Mouse (Mus musculus): ENCODE measurements at regions not wholly inside any gene's neighbourhood (a gene's known extent, or its start where the extent isn't known, plus 50 kb on each side); places are given as distances from the start of the nearest gene placed in this dataset.
"Not testable (repeated sequence)": the region's sequence is repeated elsewhere in the genome, so short reads cannot be mapped to it uniquely, and the experiment has no call there.

GRCm38 (mm10) chr17:43139916-43140315 is 123.6 kb downstream of the Tnfrsf21 start:
- WGBS: 50% methylated on average over 7 of the region's 8 CpGs
- no peak overlapping the region for H3K4me3 ChIP-seq (ENCODE audit: low read length)
- no peak overlapping the region for H3K4me2 ChIP-seq (replicated peaks; ENCODE audit: low read depth, low read length)
- H3K27me3 ChIP-seq (ENCODE audit: control insufficient read depth, insufficient read depth, low read length): no peaks in the 10 kb centered on the region
- no peaks in the 10 kb centered on the region for H3K4me1 ChIP-seq (ENCODE audit: control insufficient read depth, insufficient read depth, low read length)
- H3K36me3 ChIP-seq (ENCODE audit: control insufficient read depth, insufficient read depth, low read length): no peaks in the 10 kb centered on the region
- no peak overlapping the region for H3K27ac ChIP-seq (ENCODE audit: low read depth, low read length)
- ATAC-seq (ENCODE audit: low FRiP score, low TSS enrichment): no peak
- H3K9ac ChIP-seq (ENCODE audit: low read depth, low read length): no peak overlapping the region
- no peaks in the 10 kb centered on the region for H3K9me3 ChIP-seq (ENCODE audit: control insufficient read depth, low read length)

DNA sequence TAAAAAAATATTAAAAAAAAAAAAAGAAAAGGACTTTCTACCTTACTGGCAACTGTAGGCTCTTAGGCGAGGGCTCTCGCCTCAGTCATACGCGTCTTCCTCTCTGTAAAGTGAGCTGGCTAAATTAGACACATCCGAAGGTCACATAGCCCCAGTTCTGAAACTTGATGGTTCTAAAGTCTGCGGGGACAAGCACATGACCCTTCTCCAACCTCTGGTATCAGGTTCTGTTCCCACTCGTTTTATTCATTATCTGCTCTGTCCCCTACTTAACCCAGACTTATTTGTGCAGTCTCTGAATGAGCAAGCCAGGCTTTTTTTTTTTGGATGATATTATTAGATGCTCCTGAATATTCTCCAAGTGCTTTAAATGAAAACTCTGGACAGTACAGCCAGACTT is 125.4 kb downstream of the Tnfrsf21 start:
- H3K4me1 ChIP-seq (ENCODE audit: control insufficient read depth, insufficient read depth, low read length): no peaks in the 10 kb centered on the region
- H3K4me2 ChIP-seq (replicated peaks; ENCODE audit: low read depth, low read length): no peak overlapping the region
- H3K4me3 ChIP-seq (ENCODE audit: low read length): no peak overlapping the region
- no peak for ATAC-seq (ENCODE audit: low FRiP score, low TSS enrichment)
- no peaks in the 10 kb centered on the region for H3K36me3 ChIP-seq (ENCODE audit: control insufficient read depth, insufficient read depth, low read length)
- no peak overlapping the region for H3K9ac ChIP-seq (ENCODE audit: low read depth, low read length)
- H3K27me3 ChIP-seq (ENCODE audit: control insufficient read depth, insufficient read depth, low read length): no peaks in the 10 kb centered on the region
- WGBS: 56% methylated on average over 7 of the region's 7 CpGs
- H3K9me3 ChIP-seq (ENCODE audit: control insufficient read depth, low read length): no peaks in the 10 kb centered on the region
- H3K27ac ChIP-seq (ENCODE audit: low read depth, low read length): no peak overlapping the region

DNA sequence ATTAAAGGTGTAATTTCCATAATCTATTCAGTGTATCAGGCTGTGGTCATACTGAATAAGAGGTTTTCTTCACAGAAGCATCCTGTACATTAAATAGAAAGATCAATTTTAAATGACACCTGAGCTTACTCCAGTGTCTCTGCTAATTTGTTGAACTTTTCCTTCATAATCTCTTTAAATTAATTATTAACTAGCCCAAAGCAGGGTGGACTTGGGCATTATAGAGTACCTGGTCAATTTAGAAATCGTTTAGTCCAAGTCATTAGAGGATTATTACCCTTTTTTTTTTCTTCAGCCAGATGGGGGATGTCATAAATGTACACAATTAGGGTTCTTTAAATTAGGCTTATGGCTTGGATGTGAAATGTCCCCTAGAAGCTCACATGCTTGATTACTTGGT is 124.4 kb upstream of the Adgrf1 start:
- H3K9ac ChIP-seq (ENCODE audit: low read depth, low read length): no peak overlapping the region
- H3K9me3 ChIP-seq (ENCODE audit: control insufficient read depth, low read length): no peaks in the 10 kb centered on the region
- peaks cover 12% of the 10 kb centered on the region for H3K4me1 ChIP-seq (ENCODE audit: control insufficient read depth, insufficient read depth, low read length)
- no peaks in the 10 kb centered on the region for H3K27me3 ChIP-seq (ENCODE audit: control insufficient read depth, insufficient read depth, low read length)
- ATAC-seq (ENCODE audit: low FRiP score, low TSS enrichment): no peak
- no peak overlapping the region for H3K27ac ChIP-seq (ENCODE audit: low read depth, low read length)
- 51% methylated on average over 1 of the region's 1 CpGs for WGBS
- H3K4me2 ChIP-seq (replicated peaks; ENCODE audit: low read depth, low read length): no peak overlapping the region
- no peak overlapping the region for H3K4me3 ChIP-seq (ENCODE audit: low read length)
- no peaks in the 10 kb centered on the region for H3K36me3 ChIP-seq (ENCODE audit: control insufficient read depth, insufficient read depth, low read length)

- Histone ChIP-seq H3K4me1 (ENCODE audit: control insufficient read depth, insufficient read depth, low read length) (peaks cover 12% of the 10 kb centered on the region), H3K4me2 (replicated peaks; ENCODE audit: low read depth, low read length) (no peak overlapping the region), H3K9ac (ENCODE audit: low read depth, low read length) (no peak overlapping the region), H3K27ac (ENCODE audit: low read depth, low read length) (no peak overlapping the region), H3K4me3 (ENCODE audit: low read length) (no peak overlapping the region), H3K9me3 (ENCODE audit: control insufficient read depth, low read length) (no peaks in the 10 kb centered on the region), H3K27me3 (ENCODE audit: control insufficient read depth, insufficient read depth, low read length) (no peaks in the 10 kb centered on the region), H3K36me3 (ENCODE audit: control insufficient read depth, insufficient read depth, low read length) (no peaks in the 10 kb centered on the region)
- ATAC-seq (ENCODE audit: low FRiP score, low TSS enrichment): peak; percentile 60; the same call in 1 of the 2 replicates
- 14% methylated on average over 3 of the region's 3 CpGs for whole genome bisulfite sequencing
Measured at GRCm38 (mm10) chr17:43147935-43148334, 122.2 kb upstream of the Adgrf1 start.

GRCm38 (mm10) chr17:43152620-43153019 is 117.5 kb upstream of the Adgrf1 start:
- 88% methylated on average over 3 of the region's 3 CpGs for WGBS
- no peak overlapping the region for H3K9ac ChIP-seq (ENCODE audit: low read depth, low read length)
- H3K4me1 ChIP-seq (ENCODE audit: control insufficient read depth, insufficient read depth, low read length): peaks cover 11% of the 10 kb centered on the region
- no peaks in the 10 kb centered on the region for H3K27me3 ChIP-seq (ENCODE audit: control insufficient read depth, insufficient read depth, low read length)
- no peak for ATAC-seq (ENCODE audit: low FRiP score, low TSS enrichment)
- H3K27ac ChIP-seq (ENCODE audit: low read depth, low read length): no peak overlapping the region
- H3K36me3 ChIP-seq (ENCODE audit: control insufficient read depth, insufficient read depth, low read length): no peaks in the 10 kb centered on the region
- H3K4me2 ChIP-seq (replicated peaks; ENCODE audit: low read depth, low read length): no peak overlapping the region
- H3K4me3 ChIP-seq (ENCODE audit: low read length): no peak overlapping the region
- H3K9me3 ChIP-seq (ENCODE audit: control insufficient read depth, low read length): no peaks in the 10 kb centered on the region

GRCm38 (mm10) chr17:43155271-43155670 is 114.9 kb upstream of the Adgrf1 start:
- 95% methylated on average over 8 of the region's 8 CpGs for WGBS
- H3K4me2 ChIP-seq (replicated peaks; ENCODE audit: low read depth, low read length); H3K36me3 ChIP-seq (ENCODE audit: control insufficient read depth, insufficient read depth, low read length); H3K27ac ChIP-seq (ENCODE audit: low read depth, low read length); H3K9me3 ChIP-seq (ENCODE audit: control insufficient read depth, low read length); ATAC-seq (ENCODE audit: low FRiP score, low TSS enrichment); H3K4me3 ChIP-seq (ENCODE audit: low read length); H3K27me3 ChIP-seq (ENCODE audit: control insufficient read depth, insufficient read depth, low read length); H3K9ac ChIP-seq (ENCODE audit: low read depth, low read length): not testable (repeated sequence)
- peaks cover 16% of the 10 kb centered on the region for H3K4me1 ChIP-seq (ENCODE audit: control insufficient read depth, insufficient read depth, low read length)

GRCm38 (mm10) chr17:43156116-43156515 is 114.0 kb upstream of the Adgrf1 start:
- Histone ChIP-seq H3K4me3 (ENCODE audit: low read length) (no peak overlapping the region), H3K9ac (ENCODE audit: low read depth, low read length) (no peak overlapping the region), H3K36me3 (ENCODE audit: control insufficient read depth, insufficient read depth, low read length) (no peaks in the 10 kb centered on the region), H3K9me3 (ENCODE audit: control insufficient read depth, low read length) (no peaks in the 10 kb centered on the region), H3K4me2 (replicated peaks; ENCODE audit: low read depth, low read length) (no peak overlapping the region), H3K27me3 (ENCODE audit: control insufficient read depth, insufficient read depth, low read length) (no peaks in the 10 kb centered on the region), H3K27ac (ENCODE audit: low read depth, low read length) (no peak overlapping the region), H3K4me1 (ENCODE audit: control insufficient read depth, insufficient read depth, low read length) (peaks cover 16% of the 10 kb centered on the region)
- ATAC-seq (ENCODE audit: low FRiP score, low TSS enrichment): 0 out of 2 replicates have a peak, but pooled peaks have one; percentile 48
- 30% methylated on average over 5 of the region's 5 CpGs for WGBS

DNA sequence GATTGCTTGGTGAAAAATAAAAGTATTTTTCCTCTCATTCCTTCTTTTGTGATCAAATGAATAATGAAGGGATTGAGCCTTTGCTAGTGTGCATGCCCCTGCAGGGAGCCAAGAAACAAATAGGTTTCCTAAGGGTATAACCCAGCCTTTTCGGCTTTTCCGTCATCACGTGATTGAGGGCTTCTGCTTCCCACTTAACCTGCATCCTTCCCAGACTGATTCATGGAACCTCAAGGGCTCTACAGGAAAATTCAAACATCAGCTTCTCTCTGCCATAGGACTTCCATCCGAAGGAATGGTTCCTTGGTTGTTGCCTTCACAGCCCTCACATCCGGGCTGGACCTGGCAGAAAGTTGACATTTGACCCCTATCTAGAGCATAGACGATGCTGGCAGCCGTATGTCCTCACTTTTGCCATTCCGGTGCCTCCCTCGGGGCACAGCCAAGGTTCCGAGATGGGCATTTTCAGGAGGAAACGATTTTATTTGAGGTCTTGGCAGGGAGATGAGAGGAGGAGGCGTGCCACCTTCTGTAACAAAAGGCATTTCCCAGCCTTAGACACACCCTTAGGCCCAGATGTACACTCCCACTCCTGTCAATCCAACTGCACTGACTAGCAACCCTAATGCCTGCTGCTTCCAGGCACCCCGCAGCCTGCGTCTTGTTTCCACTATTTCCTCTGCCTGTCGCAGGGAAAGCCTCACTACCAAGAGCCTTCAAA is 112.2 kb upstream of the Adgrf1 start:
- Histone ChIP-seq H3K36me3 (ENCODE audit: control insufficient read depth, insufficient read depth, low read length) (no peaks in the 10 kb centered on the region), H3K27ac (ENCODE audit: low read depth, low read length) (no peak overlapping the region)

DNA sequence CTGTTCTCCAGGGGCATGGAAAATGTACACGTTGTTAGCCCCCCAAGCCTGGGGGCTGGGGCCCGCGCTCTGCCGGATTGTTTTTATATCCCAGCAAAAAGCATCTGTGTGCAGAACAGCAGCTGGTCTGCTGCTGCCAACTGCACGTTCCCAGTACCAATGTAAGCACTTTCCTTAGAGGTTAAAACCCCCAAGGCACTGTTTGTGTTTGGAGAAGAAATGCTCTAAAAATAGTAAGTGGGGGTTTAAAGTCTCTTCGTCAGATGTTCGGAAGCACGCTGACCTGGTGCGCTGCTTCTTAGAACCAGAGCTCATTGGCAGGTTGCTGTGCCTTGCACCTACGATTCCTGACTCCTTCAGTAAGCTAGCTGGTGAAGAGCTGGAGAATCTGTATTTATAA is 111.4 kb upstream of the Adgrf1 start:
- Histone ChIP-seq H3K9ac (ENCODE audit: low read depth, low read length) (peak overlapping the region; percentile 28; the same call in 1 of the 2 replicates), H3K9me3 (ENCODE audit: control insufficient read depth, low read length) (no peaks in the 10 kb centered on the region), H3K27ac (ENCODE audit: low read depth, low read length) (no peak overlapping the region), H3K27me3 (ENCODE audit: control insufficient read depth, insufficient read depth, low read length) (no peaks in the 10 kb centered on the region), H3K36me3 (ENCODE audit: control insufficient read depth, insufficient read depth, low read length) (no peaks in the 10 kb centered on the region), H3K4me3 (ENCODE audit: low read length) (no peak overlapping the region), H3K4me2 (replicated peaks; ENCODE audit: low read depth, low read length) (peak overlapping the region; percentile 39), H3K4me1 (ENCODE audit: control insufficient read depth, insufficient read depth, low read length) (peaks cover 16% of the 10 kb centered on the region)
- 30% methylated on average over 10 of the region's 10 CpGs for WGBS
- no peak for ATAC-seq (ENCODE audit: low FRiP score, low TSS enrichment)

More for the DNA sequence above, 112.2 kb upstream of the Adgrf1 start:
- 20% methylated on average over 15 of the region's 15 CpGs for WGBS
- peak overlapping the region; percentile 39 for H3K4me2 ChIP-seq (replicated peaks; ENCODE audit: low read depth, low read length)
- H3K27me3 ChIP-seq (ENCODE audit: control insufficient read depth, insufficient read depth, low read length): no peaks in the 10 kb centered on the region
- no peaks in the 10 kb centered on the region for H3K9me3 ChIP-seq (ENCODE audit: control insufficient read depth, low read length)
- peak overlapping the region; percentile 16; the same call in 1 of the 2 replicates for H3K4me3 ChIP-seq (ENCODE audit: low read length)
- ATAC-seq (ENCODE audit: low FRiP score, low TSS enrichment): peak; percentile 85
- peak overlapping the region; percentile 28; the same call in 1 of the 2 replicates for H3K9ac ChIP-seq (ENCODE audit: low read depth, low read length)
- H3K4me1 ChIP-seq (ENCODE audit: control insufficient read depth, insufficient read depth, low read length): peaks cover 16% of the 10 kb centered on the region
